Mouse (Mus musculus) lung, adult 2 months (tissue): Measurements from ENCODE around the gene Rock2.

Experiments
- CTCF ChIP-seq: fragments of 200-500 bp; IDR thresholded peaks from 2 replicates; pipeline ENCODE4 v1.5.1; 2011; ENCODE audit warnings: mild to moderate bottlenecking, low read length, control low read depth; ENCODE audit not compliant: insufficient read depth
- POLR2A ChIP-seq: fragments of 200-500 bp; IDR thresholded peaks from 2 replicates; pipeline ENCODE4 v1.6.1; 2011; ENCODE audit warnings: low read depth, mild to moderate bottlenecking, control low read depth, low read length, borderline replicate concordance; ENCODE audit errors: extremely low read depth

DNA sequence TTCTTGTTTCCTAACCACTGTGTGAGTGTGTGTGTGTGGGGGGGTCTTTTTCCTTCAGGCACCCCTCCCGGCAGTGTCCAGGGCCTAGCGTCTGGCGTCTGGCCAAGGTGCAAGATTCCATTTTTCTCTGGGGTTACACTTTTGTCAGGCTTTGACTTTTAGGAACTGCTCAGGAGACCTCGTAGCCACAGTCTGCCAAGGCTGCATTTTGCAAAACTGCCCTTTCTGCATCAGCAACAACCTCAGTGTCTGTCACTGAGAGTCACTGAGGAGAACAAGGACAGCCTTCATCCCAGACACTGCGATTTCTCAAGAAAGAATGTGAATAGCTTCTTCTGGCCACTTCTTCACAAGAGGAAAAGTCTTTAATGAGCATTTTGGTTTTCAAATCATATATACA is 17.6 kb upstream of the Rock2 start:
- TF ChIP-seq CTCF (no peak), POLR2A (no peak)
